Mouse (Mus musculus): ENCODE measurements at regions not wholly inside any gene's neighbourhood (a gene's known extent, or its start where the extent isn't known, plus 50 kb on each side); places are given as distances from the start of the nearest gene placed in this dataset.

GRCm38 (mm10) chr12:110041782-110042181, 237.1 kb upstream of the Dio3 start:
- no peak for TF ChIP-seq CTCF (IDR thresholded peaks at IDR 0.05; ENCODE audit: control insufficient read depth, insufficient read depth, low read length)
- no peak for TF ChIP-seq POLR2A (IDR thresholded peaks at IDR 0.05; ENCODE audit: borderline replicate concordance, control insufficient read depth, low read depth, low read length)
- Histone ChIP-seq H3K4me1 (ENCODE audit: control insufficient read depth, insufficient read depth, low read length) (no peaks in the 10 kb centered on the region), H3K4me3 (replicated peaks; ENCODE audit: control insufficient read depth, low read depth, low read length) (no peak overlapping the region), H3K27ac (ENCODE audit: control insufficient read depth, insufficient read depth, low read depth, low read length, poor library complexity) (no peak overlapping the region)
- 69% methylated on average over 3 of the region's 3 CpGs for WGBS

GRCm38 (mm10) chr12:110044266-110044665, 234.6 kb upstream of the Dio3 start:
- Histone ChIP-seq H3K27ac (ENCODE audit: control insufficient read depth, insufficient read depth, low read depth, low read length, poor library complexity) (no peak overlapping the region), H3K4me1 (ENCODE audit: control insufficient read depth, insufficient read depth, low read length) (no peaks in the 10 kb centered on the region), H3K4me3 (replicated peaks; ENCODE audit: control insufficient read depth, low read depth, low read length) (no peak overlapping the region)
- TF ChIP-seq POLR2A (IDR thresholded peaks at IDR 0.05; ENCODE audit: borderline replicate concordance, control insufficient read depth, low read depth, low read length) (no peak), CTCF (IDR thresholded peaks at IDR 0.05; ENCODE audit: control insufficient read depth, insufficient read depth, low read length) (no peak)
- WGBS, result 70% methylated on average over 5 of the region's 5 CpGs

GRCm38 (mm10) chr12:110044721-110045120, 234.1 kb upstream of the Dio3 start:
- Histone ChIP-seq H3K4me3 (replicated peaks; ENCODE audit: control insufficient read depth, low read depth, low read length) (no peak overlapping the region), H3K4me1 (ENCODE audit: control insufficient read depth, insufficient read depth, low read length) (no peaks in the 10 kb centered on the region), H3K27ac (ENCODE audit: control insufficient read depth, insufficient read depth, low read depth, low read length, poor library complexity) (no peak overlapping the region)
- WGBS, result 91% methylated on average over 5 of the region's 5 CpGs
- TF ChIP-seq POLR2A (IDR thresholded peaks at IDR 0.05; ENCODE audit: borderline replicate concordance, control insufficient read depth, low read depth, low read length) (no peak), CTCF (IDR thresholded peaks at IDR 0.05; ENCODE audit: control insufficient read depth, insufficient read depth, low read length) (no peak)

GRCm38 (mm10) chr12:110045770-110046330, 233.0 kb upstream of the Dio3 start:
- Histone ChIP-seq H3K27ac (ENCODE audit: control insufficient read depth, insufficient read depth, low read depth, low read length, poor library complexity) (no peak overlapping the region), H3K4me1 (ENCODE audit: control insufficient read depth, insufficient read depth, low read length) (no peaks in the 10 kb centered on the region), H3K4me3 (replicated peaks; ENCODE audit: control insufficient read depth, low read depth, low read length) (no peak overlapping the region)
- WGBS, result 67% methylated on average over 17 of the region's 17 CpGs
- TF ChIP-seq CTCF (IDR thresholded peaks at IDR 0.05; ENCODE audit: control insufficient read depth, insufficient read depth, low read length) (no peak), POLR2A (IDR thresholded peaks at IDR 0.05; ENCODE audit: borderline replicate concordance, control insufficient read depth, low read depth, low read length) (no peak)

GRCm38 (mm10) chr12:110046613-110047012, 232.3 kb upstream of the Dio3 start:
- H3K27ac ChIP-seq (ENCODE audit: control insufficient read depth, insufficient read depth, low read depth, low read length, poor library complexity), result no peak overlapping the region
- TF ChIP-seq CTCF (IDR thresholded peaks at IDR 0.05; ENCODE audit: control insufficient read depth, insufficient read depth, low read length) (no peak), POLR2A (IDR thresholded peaks at IDR 0.05; ENCODE audit: borderline replicate concordance, control insufficient read depth, low read depth, low read length) (no peak)
- H3K4me3 ChIP-seq (replicated peaks; ENCODE audit: control insufficient read depth, low read depth, low read length), result no peak overlapping the region
- no peaks in the 10 kb centered on the region for H3K4me1 ChIP-seq (ENCODE audit: control insufficient read depth, insufficient read depth, low read length)
- WGBS, result 86% methylated on average over 9 of the region's 9 CpGs

- Histone ChIP-seq H3K4me1 (ENCODE audit: control insufficient read depth, insufficient read depth, low read length) (no peaks in the 10 kb centered on the region), H3K4me3 (replicated peaks; ENCODE audit: control insufficient read depth, low read depth, low read length) (no peak overlapping the region), H3K27ac (ENCODE audit: control insufficient read depth, insufficient read depth, low read depth, low read length, poor library complexity) (no peak overlapping the region)
- 67% methylated on average over 16 of the region's 16 CpGs for WGBS
- TF ChIP-seq CTCF (IDR thresholded peaks at IDR 0.05; ENCODE audit: control insufficient read depth, insufficient read depth, low read length) (no peak), POLR2A (IDR thresholded peaks at IDR 0.05; ENCODE audit: borderline replicate concordance, control insufficient read depth, low read depth, low read length) (no peak)
Measured at GRCm38 (mm10) chr12:110047466-110048250, 231.2 kb upstream of the Dio3 start.

GRCm38 (mm10) chr12:110049154-110049736, 229.6 kb upstream of the Dio3 start:
- H3K4me1 ChIP-seq (ENCODE audit: control insufficient read depth, insufficient read depth, low read length), result no peaks in the 10 kb centered on the region
- WGBS, result 69% methylated on average over 10 of the region's 10 CpGs
- TF ChIP-seq CTCF (IDR thresholded peaks at IDR 0.05; ENCODE audit: control insufficient read depth, insufficient read depth, low read length) (no peak), POLR2A (IDR thresholded peaks at IDR 0.05; ENCODE audit: borderline replicate concordance, control insufficient read depth, low read depth, low read length) (no peak)
- H3K4me3 ChIP-seq (replicated peaks; ENCODE audit: control insufficient read depth, low read depth, low read length), result no peak overlapping the region
- no peak overlapping the region for H3K27ac ChIP-seq (ENCODE audit: control insufficient read depth, insufficient read depth, low read depth, low read length, poor library complexity)

GRCm38 (mm10) chr12:110059321-110059720, 219.5 kb upstream of the Dio3 start:
- Histone ChIP-seq H3K4me3 (replicated peaks; ENCODE audit: control insufficient read depth, low read depth, low read length) (no peak overlapping the region), H3K4me1 (ENCODE audit: control insufficient read depth, insufficient read depth, low read length) (no peaks in the 10 kb centered on the region), H3K27ac (ENCODE audit: control insufficient read depth, insufficient read depth, low read depth, low read length, poor library complexity) (no peak overlapping the region)
- 46% methylated on average over 5 of the region's 5 CpGs for WGBS
- TF ChIP-seq POLR2A (IDR thresholded peaks at IDR 0.05; ENCODE audit: borderline replicate concordance, control insufficient read depth, low read depth, low read length) (no peak), CTCF (IDR thresholded peaks at IDR 0.05; ENCODE audit: control insufficient read depth, insufficient read depth, low read length) (no peak)

All from bone marrow, adult 2 months (tissue).